Mouse (Mus musculus) mouse trophoblast stem cell (cell line): ENCODE measurements around the gene Gm5741.

Experiments
- in situ Hi-C, 2 experiments: fragments of 300-500 bp; cut with MseI, MboI; formaldehyde crosslinking; loops; 2 replicates in 1 of 2; 3 replicates in 1 of 2; pipeline ENCODE4 v1.15.1; 2025

The Gm5741 gene

DNA sequence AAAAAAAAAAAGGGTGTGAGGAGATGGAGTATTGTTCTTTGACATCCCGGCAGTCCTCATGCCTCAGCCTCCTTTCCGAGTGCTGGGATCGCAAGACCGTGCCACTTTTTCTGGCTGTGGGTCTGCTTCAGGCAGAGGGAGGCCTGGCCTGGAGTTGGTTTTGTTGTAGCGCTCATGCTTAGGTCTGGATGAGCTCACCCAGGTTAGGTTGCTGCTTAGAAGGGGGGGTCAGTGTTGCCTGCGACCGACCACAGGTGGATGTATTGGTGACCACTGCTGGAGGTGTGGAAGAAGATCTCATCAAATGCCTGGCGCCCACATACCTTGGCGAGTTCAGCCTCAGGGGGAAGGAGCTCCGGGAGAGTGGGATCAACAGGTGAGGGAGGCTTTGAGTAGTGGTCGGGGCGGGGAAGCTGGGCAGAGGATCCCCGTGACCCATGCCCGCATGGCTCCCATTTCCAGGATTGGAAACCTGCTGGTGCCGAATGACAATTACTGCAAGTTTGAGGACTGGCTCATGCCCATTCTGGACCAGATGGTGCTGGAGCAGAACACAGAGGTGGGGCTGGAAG, 5.3 kb upstream of the Gm5741 start:
- in situ Hi-C loops: no loop called here

DNA sequence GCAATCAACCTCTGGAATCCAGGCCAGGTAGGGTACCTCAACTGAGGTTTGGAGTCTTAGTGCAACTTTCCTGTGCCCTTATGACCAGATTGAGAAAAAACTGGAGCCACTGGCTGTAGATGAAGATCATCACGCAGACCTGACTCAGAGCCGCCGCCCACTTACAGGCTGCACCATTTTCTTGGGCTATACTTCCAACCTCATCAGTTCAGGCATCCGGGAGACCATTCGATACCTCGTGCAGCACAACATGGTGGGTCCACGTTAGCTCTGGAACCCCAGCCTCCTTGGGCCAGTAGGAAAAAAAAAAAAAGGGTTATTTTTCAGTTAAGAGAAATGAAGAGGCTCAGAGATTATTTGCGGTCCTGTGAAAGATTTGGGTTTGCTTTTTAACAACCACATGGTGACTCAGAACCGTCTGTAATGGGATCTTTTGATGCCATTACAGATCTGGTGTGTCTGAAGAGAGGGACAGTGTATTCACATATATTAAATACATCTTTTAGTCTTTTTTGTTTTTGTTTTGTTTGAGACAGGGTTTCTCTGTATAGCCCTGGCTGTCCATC, 4.7 kb upstream of the Gm5741 start:
- in situ Hi-C loops: no loop called here

DNA sequence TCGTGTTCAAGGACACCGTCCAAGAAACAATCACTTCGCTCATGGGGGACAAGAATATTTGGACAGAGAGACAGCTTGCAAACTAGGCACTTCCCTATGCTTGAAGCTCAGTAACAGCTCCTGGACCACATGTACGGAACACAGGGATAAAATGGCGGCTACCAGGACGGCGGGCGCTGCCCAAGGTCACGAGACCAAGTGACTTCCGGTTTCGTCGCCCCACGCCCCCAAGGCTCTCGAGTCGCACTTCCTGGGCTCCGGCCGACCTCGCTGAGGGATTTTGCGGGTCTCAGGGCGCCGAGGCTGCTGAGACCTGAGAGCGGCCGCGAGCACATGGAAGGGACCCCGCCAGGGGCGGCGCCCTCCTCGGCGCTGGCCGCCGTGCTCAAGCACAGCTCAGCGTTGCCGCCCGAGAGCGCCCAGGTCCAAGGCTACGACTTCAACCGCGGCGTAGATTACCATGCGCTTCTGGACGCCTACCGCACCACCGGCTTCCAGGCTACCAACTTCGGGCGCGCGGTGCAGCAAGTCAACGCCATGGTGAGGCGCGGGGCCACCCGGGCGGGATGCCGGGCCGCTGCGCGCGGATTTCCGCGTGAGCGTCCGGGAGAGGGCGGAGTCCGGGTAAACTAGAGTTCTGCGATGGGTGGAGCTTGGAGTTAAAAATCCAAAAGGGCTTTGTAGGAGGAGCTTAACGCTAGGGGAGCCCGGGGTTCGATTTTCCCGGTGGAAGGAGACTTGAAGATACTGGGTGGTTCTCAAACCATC, 3.9 kb upstream of the Gm5741 start, which contains the start of gene Dhps:
Gene Dhps (plus strand): TSS at position 244 of the 768 bp plus-strand sequence.
- in situ Hi-C loops: no loop called here

DNA sequence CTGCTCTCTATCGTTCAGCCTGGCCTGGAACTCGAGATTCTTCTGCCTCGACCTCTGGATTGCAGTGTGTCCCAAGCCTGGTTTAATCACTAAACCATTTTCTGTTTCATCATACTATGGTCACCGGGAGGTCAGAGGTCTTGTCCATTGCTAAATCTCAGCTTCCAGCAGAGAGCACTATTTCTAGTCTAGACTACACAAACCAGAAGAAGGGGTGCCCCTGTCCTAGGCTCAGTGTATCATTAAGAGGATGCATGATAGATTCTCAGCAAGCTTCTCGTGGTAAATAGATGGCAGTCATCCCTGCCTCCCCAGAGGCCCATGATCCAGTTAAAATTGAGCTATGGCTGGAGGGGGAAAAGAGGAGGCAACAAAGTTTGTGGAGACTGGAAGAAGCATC, 3.3 kb upstream of the Gm5741 start:
- in situ Hi-C loops: no loop called here

DNA sequence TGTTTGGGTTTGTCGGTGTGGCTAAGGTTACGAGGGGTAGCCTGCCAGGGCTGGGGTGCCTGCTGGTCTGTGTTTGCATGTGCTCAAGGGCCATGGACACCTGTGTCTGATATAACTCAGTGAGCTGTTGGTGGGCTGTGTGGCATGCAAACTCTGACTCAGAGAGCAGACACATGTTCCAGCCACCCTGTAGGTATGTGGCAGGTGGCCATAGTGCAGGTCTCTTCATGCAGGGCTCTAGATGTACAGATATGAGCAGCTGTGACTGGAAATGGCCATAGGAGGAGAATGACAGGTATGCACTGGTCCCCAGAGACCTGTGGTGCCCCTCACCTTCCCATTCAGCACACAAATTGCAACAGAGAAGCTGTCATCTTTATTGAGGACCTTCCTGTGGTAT, 627 bp downstream of the Gm5741 start:
- in situ Hi-C loops: no loop called here

DNA sequence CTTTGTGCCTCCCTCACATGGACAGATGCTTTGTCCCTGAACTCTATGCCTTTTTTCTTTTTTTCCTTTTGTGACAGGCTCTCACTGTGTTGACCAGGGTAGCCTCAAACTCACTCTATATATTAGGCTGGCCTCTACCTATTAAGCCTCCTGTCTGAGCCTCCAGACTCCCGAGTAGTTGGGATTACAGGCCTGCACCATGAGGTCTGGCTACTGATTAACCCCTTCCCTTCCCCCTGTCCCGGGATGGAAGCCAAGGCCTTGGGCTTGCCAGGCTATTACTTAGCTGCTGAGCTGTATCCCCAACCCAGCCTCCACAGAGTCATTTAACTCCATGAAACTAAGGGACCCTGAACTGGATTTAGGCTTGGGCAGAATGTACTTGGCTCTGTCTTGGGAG, 2.6 kb downstream of the Gm5741 start:
- in situ Hi-C loops: no loop called here

DNA sequence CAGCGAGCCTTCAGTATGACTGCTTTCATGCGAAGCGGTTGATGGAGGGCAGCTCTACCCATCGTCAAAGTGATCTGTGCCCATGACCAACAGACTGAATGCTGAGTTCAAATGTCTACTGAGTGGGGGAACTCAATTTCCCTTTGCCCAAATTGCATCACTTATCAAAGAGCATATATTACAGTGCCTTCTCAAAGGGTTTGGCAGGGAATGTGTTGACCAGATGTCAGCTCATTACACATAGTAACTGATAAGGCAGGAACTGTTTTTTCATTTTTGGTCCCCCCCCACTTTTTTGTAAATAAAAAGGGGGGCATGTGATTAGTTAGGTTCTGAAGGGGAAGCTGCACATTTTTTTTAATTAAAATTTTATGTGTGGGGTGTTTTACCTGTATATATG, 5.2 kb downstream of the Gm5741 start:
- in situ Hi-C loops: no loop called here

DNA sequence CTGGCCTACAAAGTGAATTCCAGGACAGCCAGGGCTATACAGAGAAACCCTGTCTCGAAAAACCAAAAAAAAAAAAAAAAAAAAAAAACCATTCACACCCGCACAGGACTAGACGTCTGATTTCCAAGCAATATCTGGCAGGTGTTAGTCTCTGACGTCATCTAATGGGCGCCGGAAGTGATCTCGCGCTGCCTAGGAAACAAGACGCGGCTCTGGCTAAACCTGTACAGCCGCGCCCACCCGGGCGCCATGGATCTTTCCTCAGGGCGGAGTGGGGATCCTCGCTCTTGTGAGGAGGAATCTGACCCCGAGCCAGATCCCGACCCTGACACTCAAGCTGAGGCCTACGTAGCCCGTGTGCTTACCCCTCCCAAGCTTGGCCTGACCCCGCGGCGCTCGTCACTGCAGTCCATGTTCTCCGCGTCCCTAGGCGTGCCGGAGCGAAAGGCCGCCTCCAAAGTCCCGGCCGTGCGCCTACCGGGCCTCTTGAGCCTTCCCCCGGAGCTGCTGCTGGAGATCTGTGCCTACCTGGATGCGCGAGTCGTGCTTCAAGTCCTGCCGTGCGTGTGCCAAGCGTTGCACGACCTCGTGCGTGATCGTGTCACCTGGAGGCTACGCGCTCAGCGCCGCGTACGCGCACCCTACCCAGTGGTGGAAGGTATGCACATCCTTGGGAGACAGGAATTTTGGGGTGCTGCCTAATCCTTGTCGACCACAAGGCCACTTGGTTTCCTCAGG, 7.7 kb downstream of the Gm5741 start, which contains the start of gene Fbxw9:
Gene Fbxw9 (plus strand): TSS at position 177 of the 738 bp plus-strand sequence.
- in situ Hi-C loops: no loop called here

DNA sequence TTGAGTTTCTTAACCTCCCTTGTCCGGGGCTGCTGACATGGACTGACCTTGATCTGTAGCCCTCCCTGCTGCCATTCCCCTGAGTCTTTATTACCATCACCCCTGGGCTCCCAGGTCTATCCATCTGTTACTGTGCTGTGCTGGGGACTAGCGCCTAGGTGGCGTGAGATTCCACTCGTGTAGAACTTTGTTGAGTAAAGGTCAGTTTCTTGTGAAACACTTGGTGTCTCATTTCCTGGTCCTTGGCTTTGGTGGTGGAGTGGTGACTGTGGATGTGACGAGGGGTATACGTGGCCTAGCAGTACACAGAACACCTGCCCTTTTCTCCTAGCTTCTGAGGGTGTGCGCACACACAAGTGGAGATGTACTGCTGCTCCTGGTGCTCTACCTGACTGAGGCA, 10.4 kb downstream of the Gm5741 start:
- in situ Hi-C loops: no loop called here

DNA sequence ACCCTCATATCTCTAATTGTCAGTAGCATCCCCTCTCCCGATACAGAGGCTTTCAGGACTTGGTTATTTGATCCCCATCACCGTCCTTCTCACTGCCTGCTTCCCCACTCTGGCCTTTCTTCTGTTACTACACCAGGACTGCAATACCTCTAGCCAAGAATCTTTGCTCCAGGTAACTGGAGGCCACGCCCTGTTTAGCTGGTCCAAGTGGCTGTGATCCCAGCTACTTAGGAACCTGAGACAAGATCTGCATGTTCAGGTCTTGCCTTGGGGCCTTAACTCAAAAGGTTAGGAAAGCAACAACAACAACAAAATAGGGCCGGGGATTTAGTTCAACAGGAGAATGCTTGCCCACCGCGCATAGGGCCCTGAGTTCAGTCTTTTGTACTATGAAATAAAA, 24.2 kb downstream of the Gm5741 start:
- in situ Hi-C loops: no loop called here

DNA sequence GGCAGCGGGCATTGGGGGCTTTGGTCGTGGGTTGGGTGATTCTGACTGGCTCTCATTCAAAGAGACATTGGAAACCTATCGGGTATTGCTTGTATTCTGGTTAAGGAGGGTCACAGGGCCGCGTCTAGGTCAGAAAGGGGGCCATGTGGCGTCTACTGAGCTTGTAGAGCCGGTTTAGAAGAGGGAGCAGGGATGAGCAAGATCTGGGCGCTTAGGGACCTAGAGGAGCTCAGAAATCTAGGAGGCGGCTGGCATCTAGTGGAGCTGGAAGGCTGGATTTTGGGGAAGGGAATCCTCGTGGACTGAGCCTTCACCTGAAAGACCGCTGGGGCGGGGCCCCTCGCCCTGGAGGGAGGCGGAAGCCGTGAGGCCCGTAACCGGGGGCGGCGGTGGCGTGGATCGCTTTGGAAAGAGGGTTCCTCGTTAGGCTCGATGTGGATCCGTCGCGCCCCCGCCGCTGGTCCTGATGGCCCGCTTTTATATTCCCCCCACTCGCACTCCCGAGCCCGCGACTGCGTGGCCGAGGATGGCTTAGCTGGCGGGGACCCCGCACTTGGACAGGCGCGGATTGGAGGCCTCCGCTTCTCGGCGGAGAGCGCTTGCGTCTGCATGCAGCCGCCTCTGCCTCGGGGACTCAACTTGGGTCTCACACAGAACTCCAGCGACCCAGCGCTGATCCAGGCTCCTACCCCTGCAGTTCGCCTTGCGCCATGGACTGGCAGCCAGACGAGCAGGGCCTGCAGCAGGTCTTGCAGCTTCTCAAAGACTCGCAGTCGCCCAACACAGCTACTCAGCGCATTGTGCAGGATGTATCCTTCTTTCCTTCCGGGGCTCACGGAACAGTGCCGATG, 29.9 kb downstream of the Gm5741 start:
- in situ Hi-C loops: no loop called here

DNA sequence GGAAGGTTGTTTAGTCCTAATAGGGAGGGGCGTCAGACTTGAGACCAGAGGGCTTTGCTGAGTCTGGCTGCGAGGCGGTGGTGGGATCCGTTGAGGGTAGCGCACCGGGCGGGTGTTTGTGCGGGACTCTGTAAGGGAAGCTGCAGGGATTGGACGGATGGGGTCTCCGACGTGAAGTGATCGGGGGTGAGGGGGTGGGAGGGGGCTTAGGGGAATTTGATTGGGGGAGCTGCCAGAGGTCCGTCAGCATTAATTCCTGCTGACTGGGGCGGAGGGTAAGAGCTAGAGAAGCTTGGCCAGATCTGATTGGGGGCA, 30.5 kb downstream of the Gm5741 start:
- in situ Hi-C loops: no loop called here

DNA sequence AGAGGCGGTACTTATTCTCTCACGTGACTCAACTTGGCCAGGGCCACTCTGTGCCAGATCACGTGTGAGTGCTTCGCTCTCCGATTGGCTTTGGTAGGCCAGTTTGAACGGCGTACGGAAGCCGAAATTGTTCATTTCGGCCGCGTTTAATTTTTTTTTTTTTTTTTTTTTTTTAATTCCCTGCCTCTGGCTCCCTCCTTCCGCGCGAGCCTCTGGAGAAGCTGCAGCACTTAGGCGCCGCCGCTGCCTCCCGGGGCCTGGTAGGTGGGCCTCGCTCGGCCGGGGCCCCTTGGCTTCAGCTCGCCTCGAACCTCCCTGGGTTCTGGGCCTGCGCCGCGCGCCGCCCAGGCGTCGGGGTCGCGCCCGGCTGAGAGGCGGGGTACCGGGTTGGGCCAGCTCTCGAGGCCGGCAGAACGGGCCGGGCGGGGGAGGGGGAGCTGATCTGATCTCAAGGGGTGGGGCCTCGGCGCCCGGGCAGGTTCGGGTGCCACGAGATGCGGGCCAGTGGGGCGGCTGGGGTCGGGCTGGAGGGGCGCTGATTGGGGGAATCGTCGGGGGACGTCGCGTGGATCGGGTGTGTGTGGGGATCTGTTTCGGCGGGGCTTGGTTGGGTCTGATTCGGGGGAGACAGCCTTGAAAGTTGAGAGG, 30.9 kb downstream of the Gm5741 start, which contains the start of gene Tnpo2:
Gene Tnpo2 (plus strand): TSS at position 198 of the 648 bp plus-strand sequence.
- in situ Hi-C loops: no loop called here

DNA sequence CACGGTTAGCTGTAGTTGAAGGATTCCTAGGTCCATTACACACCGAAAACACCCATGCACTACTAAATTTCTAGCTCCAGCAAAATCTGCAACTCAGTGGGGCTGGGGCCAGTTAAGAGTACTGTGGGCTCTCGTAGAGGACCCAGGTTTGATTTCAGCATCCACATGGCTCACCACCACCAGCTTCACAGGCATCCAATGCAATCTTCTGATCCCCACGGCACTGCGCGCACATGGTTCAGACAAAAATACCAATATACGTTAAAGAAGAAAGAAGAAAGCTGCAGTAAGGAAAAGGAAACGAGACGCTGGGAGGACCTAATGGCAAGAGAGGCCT, 31.4 kb downstream of the Gm5741 start:
- in situ Hi-C loops: no loop called here

DNA sequence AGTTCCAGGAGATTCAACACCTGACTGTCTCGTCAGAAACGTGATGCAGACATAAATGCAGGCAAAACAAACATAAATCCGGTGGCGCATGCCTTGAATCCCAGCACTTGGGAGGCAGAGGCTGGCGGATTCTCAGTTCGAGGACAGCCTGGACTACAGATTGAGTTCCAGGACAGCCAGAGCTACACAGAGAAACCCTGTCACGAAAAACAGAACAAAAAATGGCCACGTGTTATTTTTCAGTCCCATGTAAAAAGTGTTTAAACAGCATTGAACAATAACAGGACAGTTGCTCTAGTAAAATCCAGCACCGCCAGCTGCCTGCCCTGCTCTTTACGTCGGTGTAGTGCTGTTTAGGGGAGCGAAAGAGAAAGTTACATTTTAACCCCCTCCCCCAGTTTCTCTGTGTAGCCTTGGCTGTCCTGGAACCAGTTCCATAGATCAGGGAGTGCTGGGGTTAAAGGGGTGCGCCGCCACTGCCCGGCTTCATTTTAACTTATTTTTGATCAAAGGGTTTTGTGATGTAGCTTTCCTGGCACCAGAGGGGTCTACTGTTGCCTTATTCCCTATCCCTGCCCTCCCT, 32.0 kb downstream of the Gm5741 start:
- in situ Hi-C loops: no loop called here

DNA sequence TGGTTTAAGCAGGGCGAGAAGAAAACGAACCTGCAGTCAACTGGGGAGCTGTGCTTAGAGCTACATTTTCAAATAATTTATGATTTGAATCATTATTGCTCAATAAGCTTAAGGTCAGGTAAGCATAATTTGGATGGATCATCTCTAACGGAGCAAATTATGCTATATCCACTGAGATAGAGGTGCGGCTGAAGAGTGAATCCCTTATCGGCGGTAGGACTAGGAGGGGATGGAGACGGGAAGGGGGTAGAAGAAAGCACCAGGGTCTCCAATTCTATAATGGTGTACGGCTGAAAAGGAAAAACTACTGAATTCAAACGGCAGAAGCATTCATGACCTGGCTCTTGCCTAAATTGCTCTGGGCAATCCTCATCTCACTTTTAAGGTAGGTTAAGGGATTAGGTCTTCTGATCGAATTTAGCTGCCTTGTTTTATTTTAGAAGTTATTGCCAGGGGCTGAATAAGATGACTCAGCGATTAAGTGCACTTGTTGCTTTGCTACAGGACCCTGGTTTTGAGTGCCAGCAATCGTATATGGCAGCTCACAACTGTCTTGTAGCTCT, 32.5 kb downstream of the Gm5741 start:
- in situ Hi-C loops: no loop called here

DNA sequence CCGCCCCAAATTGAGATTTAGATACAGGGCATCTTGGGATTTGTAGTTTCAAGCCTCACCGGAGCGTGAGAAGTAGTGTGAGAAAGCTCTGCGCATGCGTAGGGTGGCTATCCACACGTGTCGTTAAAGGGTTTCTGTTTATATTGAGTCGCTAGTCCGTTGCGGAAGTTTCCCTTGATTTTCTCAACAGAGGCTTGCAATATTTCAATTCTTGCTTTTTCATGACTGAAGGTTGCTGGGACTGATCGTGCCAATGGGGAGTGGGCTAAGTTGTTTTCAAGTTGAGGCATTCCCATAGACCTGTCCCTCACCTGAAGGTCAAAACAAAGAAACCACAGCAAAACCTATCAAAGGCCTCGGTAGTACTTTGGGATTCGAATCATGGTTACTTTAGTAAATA, 33.0 kb downstream of the Gm5741 start:
- in situ Hi-C loops: no loop called here

DNA sequence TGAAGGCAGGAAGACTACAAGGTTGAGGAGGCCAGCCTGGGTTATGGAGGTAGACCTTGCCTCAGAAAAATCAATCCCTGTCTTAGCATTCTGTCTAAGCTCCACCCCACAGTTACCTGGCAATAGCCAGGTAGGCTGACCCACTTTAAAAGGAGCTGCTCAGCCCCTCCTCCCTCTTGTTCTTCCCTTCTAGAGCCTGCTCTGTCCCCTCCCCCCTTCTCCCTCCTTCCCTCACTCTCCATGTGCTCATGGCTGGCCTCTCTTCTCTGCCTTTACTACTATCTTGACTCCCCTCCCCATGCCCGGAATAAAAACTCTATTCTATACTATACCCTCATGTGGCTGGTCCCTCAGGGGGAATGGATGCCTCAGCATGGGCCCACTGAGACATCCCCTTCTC, 33.9 kb downstream of the Gm5741 start:
- in situ Hi-C loops: no loop called here

DNA sequence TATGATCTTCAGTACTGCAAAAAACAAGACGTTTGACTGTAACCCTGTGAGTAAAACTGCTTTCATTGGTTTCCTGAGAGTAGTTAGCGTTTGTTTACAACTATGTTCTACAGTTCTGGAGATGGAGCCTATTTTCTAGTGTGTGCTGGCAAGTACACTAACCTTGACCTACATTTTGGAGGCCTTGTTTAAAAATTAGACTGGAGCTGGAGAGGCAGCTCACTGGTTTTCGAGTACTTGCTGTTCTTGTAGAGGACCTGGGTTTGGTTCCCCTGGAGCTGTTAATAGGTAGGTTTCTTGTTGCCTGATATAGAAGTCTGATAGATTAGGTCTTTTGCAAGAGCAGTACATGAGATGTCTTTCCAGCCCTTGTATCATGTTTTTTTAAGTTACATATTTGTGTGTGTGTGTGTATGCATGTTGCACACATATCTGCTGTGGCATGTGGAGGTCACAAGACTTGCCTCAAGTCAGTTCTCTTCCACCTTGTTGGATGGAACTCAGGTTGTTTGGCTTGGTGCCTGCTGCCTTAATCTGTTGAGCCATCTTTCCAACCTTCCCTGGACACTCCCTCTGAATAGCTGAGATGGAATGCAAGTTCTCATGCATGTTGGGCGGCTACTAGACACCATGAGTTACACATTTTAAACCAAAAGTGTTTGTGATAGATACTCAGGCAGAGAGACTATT, 35.0 kb downstream of the Gm5741 start:
- in situ Hi-C loops: no loop called here

DNA sequence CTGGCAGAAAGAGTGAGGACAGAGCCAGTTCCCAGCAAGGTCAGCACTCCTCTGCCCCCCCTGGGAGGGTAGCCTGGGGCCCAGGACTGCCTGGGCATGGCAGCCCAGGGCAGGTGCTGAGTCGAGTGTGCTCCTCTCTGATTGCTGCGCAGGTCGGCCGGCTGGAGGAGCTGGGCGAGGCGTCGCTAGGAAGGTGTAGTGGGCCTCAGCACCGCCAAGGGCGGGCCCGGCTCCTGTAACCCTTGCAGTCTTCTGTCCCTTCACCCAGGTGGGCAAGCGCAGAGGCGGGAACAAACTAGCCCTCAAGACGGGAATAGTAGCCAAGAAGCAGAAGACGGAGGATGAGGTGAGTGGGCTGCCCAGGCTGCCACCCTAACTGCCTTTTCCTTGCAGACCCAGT, 38.5 kb downstream of the Gm5741 start:
- in situ Hi-C loops: no loop called here
